Mouse (Mus musculus): ENCODE measurements at regions not wholly inside any gene's neighbourhood (a gene's known extent, or its start where the extent isn't known, plus 50 kb on each side); places are given as distances from the start of the nearest gene placed in this dataset.
A peak's percentile ranks its signal among the peaks of the same experiment; 100 is the strongest.

DNA sequence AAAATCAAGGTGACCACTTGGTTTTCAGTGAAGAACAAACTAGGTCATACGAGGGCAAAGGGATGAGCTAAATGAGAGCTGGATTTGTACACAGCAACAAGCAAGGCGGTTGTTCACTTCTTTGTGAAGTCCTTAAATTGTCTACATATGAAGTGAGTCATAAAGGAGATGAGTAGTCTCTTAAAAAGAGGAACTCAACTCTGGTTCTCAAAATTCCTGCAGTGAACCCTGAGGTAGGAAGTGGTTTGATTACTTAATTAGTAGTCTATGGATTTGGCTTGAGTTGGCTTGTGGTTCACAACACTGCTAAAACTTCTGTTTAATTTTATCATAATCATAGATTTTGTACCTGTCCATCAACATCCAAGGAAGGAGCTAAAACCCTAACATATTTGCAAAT, 226.6 kb upstream of the B430305J03Rik start:
- Histone ChIP-seq H3K9ac (no peak overlapping the region), H3K4me1 (replicated peaks) (no peaks in the 10 kb centered on the region), H3K4me2 (no peak overlapping the region), H3K9me3 (replicated peaks) (no peaks in the 10 kb centered on the region), H3K27ac (no peak overlapping the region), H3K27me3 (no peaks in the 10 kb centered on the region), H3K4me3 (replicated peaks) (no peak overlapping the region), H3K36me3 (no peaks in the 10 kb centered on the region)
- DNase-seq (no peak), ATAC-seq (ENCODE audit: low read depth) (no peak)
- 39% methylated on average over 2 of the region's 2 CpGs for WGBS (ENCODE audit: insufficient replicate concordance)

DNA sequence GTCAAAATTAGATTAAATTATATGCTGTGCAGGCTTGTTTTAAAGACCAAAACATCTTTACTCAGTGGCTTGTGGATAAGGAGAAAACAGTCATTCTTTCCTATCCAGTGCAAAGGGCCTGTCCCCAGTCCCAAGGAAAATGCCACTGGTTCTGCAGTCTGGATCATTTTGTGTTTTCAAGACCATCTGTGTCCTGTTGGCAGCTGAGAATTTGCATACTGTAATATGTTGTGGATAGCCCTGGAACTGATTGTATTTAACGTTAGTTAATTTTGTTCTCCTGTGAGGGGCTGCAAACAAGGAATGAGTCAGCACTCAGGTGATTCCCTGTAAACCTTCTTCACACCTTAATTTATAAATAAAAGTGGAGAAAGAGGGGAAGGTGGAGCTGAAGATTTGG, 217.9 kb upstream of the B430305J03Rik start:
- ATAC-seq (ENCODE audit: low read depth) = no peak
- Histone ChIP-seq H3K9me3 (replicated peaks) (no peaks in the 10 kb centered on the region), H3K4me3 (replicated peaks) (no peak overlapping the region), H3K27ac (no peak overlapping the region), H3K36me3 (no peaks in the 10 kb centered on the region), H3K9ac (no peak overlapping the region), H3K4me2 (no peak overlapping the region), H3K4me1 (replicated peaks) (no peaks in the 10 kb centered on the region), H3K27me3 (no peaks in the 10 kb centered on the region)
- no peak for DNase-seq
- 68% methylated on average over 1 of the region's 1 CpGs for WGBS (ENCODE audit: insufficient replicate concordance)

DNA sequence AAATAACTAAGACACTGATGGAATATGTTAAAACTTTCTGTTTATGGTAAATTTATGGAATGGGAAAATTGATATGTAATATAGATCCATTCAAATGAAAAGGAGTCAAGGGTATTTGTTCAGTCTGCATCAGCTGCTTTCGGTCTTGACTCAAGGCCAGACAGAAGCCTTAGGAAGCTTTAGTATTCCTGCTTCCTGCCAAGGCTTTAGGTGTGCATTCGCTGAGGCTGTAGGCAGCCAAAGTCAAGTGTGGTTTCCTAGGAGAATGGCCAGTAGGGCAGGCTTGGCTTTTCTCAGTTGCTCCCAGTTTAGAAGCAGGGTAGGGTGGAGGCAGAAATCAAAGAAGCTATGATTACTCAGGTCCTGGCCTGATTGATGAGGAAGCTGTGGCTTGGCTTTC, 217.2 kb upstream of the B430305J03Rik start:
- no peak for ATAC-seq (ENCODE audit: low read depth)
- H3K4me3 ChIP-seq (replicated peaks) = no peak overlapping the region

DNA sequence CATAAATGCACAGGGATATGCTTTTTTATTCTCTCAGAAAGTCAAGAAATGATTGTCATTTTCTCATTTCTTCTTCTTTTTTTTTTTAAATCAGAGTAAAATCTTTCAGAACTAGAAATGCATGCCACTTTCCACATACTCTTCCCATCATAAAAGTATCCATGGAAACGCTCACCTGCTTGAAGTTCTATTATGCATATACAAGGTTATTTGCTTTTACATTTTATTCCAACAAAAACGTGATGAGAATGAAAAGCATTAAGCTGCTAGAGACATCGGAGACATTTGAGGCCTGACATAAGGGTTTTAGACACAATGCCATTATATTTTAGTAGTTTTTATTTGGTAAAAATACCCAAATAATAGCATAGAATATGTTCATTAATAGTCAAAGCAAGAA, 214.5 kb upstream of the B430305J03Rik start:
- Histone ChIP-seq H3K4me2 (no peak overlapping the region), H3K4me3 (replicated peaks) (no peak overlapping the region), H3K27me3 (no peaks in the 10 kb centered on the region), H3K36me3 (no peaks in the 10 kb centered on the region), H3K4me1 (replicated peaks) (no peaks in the 10 kb centered on the region), H3K9me3 (replicated peaks) (no peaks in the 10 kb centered on the region), H3K27ac (no peak overlapping the region), H3K9ac (no peak overlapping the region)
- no peak for DNase-seq
- 59% methylated on average over 3 of the region's 3 CpGs for WGBS (ENCODE audit: insufficient replicate concordance)
- no peak for ATAC-seq (ENCODE audit: low read depth)

More for the DNA sequence above, 217.2 kb upstream of the B430305J03Rik start:
- Histone ChIP-seq H3K36me3 (no peaks in the 10 kb centered on the region), H3K9ac (no peak overlapping the region), H3K27me3 (no peaks in the 10 kb centered on the region), H3K9me3 (replicated peaks) (no peaks in the 10 kb centered on the region), H3K4me1 (replicated peaks) (no peaks in the 10 kb centered on the region), H3K27ac (no peak overlapping the region), H3K4me2 (no peak overlapping the region)
- WGBS (ENCODE audit: insufficient replicate concordance) = 72% methylated on average over 2 of the region's 2 CpGs
- no peak for DNase-seq

DNA sequence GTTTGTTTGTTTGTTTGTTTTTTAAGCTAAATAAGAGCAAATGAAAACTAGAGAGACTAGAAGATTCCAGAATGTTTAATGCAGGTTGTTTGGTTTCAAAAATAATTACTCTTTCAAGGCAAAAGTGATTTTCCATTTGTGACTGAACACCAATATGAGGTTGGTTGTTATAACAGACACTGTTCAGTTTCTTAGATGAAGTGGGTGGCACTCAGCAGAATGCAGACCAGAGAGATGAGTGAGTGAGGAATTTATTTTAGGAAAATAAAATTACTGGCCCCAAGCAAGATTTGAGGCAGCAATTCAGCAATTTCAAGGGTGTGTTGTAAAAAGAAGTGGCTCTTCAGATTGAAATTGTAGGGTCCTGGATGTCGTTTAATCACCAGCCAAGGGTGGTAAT, 171.4 kb upstream of the B430305J03Rik start:
- WGBS (ENCODE audit: insufficient replicate concordance) = 31% methylated on average over 1 of the region's 1 CpGs
- H3K27me3 ChIP-seq = no peaks in the 10 kb centered on the region
- DNase-seq = no peak
- no peak for ATAC-seq (ENCODE audit: low read depth)
- no peaks in the 10 kb centered on the region for H3K36me3 ChIP-seq
- H3K4me2 ChIP-seq = no peak overlapping the region
- no peak overlapping the region for H3K27ac ChIP-seq
- H3K4me3 ChIP-seq (replicated peaks) = no peak overlapping the region
- no peaks in the 10 kb centered on the region for H3K9me3 ChIP-seq (replicated peaks)
- H3K4me1 ChIP-seq (replicated peaks) = no peaks in the 10 kb centered on the region
- H3K9ac ChIP-seq = no peak overlapping the region

DNA sequence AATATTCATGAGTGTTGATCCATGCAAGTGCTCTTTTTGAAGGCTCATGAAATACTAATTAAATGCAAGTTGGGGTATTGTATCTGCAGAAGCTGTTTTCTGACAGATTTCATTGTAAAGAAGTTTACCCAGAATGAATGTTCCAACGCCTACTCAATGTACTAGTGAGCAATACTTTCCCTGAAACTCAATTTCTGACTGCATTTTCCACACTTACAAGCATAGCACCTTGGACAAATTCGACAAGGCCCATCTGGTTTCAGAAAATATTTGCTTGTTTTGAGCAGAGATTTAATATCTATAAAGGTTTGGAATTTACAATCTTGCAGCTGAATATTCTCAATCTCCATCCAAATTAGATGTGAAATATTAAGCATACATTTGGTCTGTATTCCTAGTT, 170.0 kb upstream of the B430305J03Rik start:
- Histone ChIP-seq H3K4me1 (replicated peaks) (no peaks in the 10 kb centered on the region), H3K9ac (no peak overlapping the region), H3K27me3 (no peaks in the 10 kb centered on the region), H3K4me2 (no peak overlapping the region), H3K36me3 (no peaks in the 10 kb centered on the region), H3K9me3 (replicated peaks) (no peaks in the 10 kb centered on the region), H3K27ac (no peak overlapping the region), H3K4me3 (replicated peaks) (no peak overlapping the region)
- no peak for DNase-seq
- ATAC-seq (ENCODE audit: low read depth) = no peak
- 33% methylated on average over 2 of the region's 2 CpGs for WGBS (ENCODE audit: insufficient replicate concordance)

DNA sequence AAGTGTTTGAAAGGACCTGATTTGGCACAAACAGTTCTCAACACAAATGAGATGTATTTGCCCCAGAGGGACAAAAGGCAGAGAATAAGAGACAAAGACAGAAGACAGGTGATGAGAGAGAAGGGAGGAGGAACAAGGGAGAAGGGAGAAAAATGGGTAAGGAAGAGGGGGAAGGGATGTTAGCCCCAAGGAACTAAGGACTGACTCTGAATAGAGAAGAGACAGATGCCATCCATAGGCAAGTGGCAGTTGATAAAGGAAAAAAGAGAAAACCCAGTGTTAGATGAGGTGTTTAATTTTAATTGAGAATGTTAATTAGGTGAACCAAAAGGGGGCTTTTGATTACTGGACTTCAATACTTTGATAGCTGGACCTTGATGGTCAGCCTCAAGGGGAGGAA, 137.4 kb upstream of the B430305J03Rik start:
- ATAC-seq (ENCODE audit: low read depth) (no peak), DNase-seq (no peak)
- H3K36me3 ChIP-seq = no peaks in the 10 kb centered on the region

DNA sequence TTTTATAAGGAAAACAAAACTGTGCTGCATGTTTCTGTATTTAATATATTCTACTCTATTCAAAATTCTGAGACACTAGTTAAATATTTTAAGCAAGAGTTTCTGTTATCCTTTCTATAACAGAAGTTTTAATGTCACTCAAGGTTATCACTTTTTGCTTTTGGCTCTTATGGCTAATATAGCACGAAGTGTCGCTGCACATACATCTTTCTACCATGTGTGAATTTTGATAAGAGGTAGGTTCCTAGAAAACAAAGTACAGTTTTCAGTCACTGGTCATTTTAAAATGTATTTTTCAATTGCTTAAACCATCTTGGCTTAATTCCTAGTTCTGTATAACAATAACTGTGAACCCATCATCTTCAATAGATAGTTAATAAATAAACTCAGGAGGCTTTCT, 129.1 kb upstream of the B430305J03Rik start:
- Histone ChIP-seq H3K9me3 (replicated peaks) (no peaks in the 10 kb centered on the region), H3K27me3 (no peaks in the 10 kb centered on the region), H3K4me1 (replicated peaks) (no peaks in the 10 kb centered on the region), H3K4me3 (replicated peaks) (no peak overlapping the region), H3K9ac (no peak overlapping the region), H3K36me3 (no peaks in the 10 kb centered on the region), H3K4me2 (no peak overlapping the region), H3K27ac (no peak overlapping the region)
- no peak for DNase-seq
- ATAC-seq (ENCODE audit: low read depth) = no peak
- 28% methylated on average over 2 of the region's 2 CpGs for WGBS (ENCODE audit: insufficient replicate concordance)

More for the DNA sequence above, 137.4 kb upstream of the B430305J03Rik start:
- Histone ChIP-seq H3K9me3 (replicated peaks) (no peaks in the 10 kb centered on the region), H3K4me2 (no peak overlapping the region), H3K4me3 (replicated peaks) (no peak overlapping the region), H3K27me3 (no peaks in the 10 kb centered on the region), H3K27ac (no peak overlapping the region), H3K9ac (no peak overlapping the region), H3K4me1 (replicated peaks) (no peaks in the 10 kb centered on the region)

DNA sequence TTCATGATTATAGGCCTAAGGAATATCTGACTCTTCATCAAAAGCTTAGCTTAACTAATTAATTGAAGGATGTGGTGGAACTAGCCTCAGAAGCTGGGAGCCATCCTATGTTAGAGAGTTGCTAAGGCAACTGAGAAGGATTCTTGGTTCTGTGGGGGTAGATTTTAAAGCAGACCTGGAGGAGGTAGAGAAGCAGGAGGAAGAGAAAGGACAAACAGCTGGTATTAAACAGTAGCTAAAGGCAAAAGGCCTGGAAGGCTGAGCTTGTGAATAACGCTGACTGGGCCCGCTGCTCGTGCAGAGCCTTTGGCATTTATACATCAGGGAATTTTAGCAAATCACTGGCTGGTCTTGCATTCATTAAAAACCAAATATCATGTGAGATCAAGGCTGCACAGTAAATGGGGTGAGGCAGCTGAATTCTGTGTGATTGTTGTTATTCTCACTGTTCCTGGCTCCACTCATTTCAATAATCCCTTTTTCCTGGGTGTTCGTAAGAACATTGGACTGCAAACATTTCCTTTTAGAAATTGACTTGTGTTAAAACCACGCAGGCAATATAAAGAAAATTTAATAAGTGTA, 121.1 kb upstream of the B430305J03Rik start:
- no peak for DNase-seq
- WGBS (ENCODE audit: insufficient replicate concordance) = 84% methylated on average over 5 of the region's 5 CpGs
- no peak for ATAC-seq (ENCODE audit: low read depth)
- H3K27me3 ChIP-seq = no peaks in the 10 kb centered on the region
- H3K27ac ChIP-seq = no peak overlapping the region
- H3K4me1 ChIP-seq (replicated peaks) = no peaks in the 10 kb centered on the region
- H3K9ac ChIP-seq = no peak overlapping the region
- H3K4me3 ChIP-seq (replicated peaks) = no peak overlapping the region
- no peaks in the 10 kb centered on the region for H3K9me3 ChIP-seq (replicated peaks)
- H3K36me3 ChIP-seq = no peaks in the 10 kb centered on the region
- H3K4me2 ChIP-seq = no peak overlapping the region

DNA sequence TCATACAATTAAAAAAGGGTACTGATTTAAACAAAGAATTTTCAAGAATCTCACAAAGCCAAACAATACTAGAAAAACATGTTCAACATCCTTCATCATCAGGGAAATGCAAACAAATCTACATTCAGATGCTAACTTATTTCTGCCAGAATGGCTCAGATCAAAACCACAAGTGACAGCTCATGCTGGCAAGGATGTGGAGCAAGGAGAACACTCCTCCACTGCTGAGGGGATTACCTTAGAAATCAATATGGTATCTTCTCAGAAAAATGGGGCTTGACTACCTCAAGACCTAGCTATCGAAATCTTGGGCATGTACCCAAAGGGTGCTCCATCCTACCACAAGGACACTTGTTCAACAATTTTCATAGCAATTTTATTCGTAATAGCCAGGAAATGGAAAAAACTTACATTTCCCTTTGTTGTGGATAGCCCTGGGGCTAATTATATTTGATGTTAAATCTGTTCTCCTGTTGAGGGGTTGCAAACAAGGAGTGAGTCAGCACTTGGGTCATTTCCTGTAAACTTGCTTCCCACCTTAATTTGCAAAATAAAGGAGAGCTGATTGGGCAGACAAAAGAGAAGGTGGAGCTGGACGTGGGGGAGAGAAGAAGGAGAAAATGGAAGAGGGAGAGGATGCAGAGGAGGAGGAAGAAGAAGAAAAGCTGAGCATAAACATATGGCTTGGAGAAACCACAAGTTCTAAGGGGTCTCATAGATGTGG, 113.3 kb upstream of the B430305J03Rik start:
- peaks cover 7% of the 10 kb centered on the region for H3K4me1 ChIP-seq (replicated peaks)
- H3K9me3 ChIP-seq (replicated peaks) = no peaks in the 10 kb centered on the region
- H3K27ac ChIP-seq = no peak overlapping the region
- ATAC-seq (ENCODE audit: low read depth) (no peak), DNase-seq (no peak)
- H3K36me3 ChIP-seq = no peaks in the 10 kb centered on the region
- H3K4me2 ChIP-seq = no peak overlapping the region
- no peak overlapping the region for H3K4me3 ChIP-seq (replicated peaks)
- no peaks in the 10 kb centered on the region for H3K27me3 ChIP-seq
- H3K9ac ChIP-seq = no peak overlapping the region
- 56% methylated on average over 3 of the region's 3 CpGs for WGBS (ENCODE audit: insufficient replicate concordance)

DNA sequence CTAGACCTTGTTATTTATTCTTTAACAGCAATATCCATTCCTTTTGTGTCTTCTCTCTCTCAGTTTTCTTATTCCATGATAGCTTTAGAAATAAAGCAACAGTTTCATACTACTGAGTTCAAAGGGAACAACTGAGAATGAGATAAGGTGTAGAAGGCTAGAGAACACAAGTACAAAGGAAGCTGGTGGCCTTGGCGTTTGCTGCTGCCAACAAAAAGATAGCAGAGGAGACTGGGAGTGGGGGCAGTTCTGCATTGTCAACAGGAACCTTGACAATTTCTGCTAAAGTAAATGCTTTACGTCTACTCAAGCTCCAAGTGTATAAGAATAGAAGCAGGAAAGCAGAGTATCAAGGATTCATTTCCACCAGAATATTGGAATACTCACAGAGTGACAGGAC, 109.3 kb upstream of the B430305J03Rik start:
- no peak overlapping the region for H3K9ac ChIP-seq
- H3K36me3 ChIP-seq = no peaks in the 10 kb centered on the region
- peaks cover 11% of the 10 kb centered on the region for H3K4me1 ChIP-seq (replicated peaks)
- ATAC-seq (ENCODE audit: low read depth) (peak; percentile 77; the same call in 1 of the 2 replicates), DNase-seq (peak; percentile 10)
- H3K27ac ChIP-seq = no peak overlapping the region
- WGBS (ENCODE audit: insufficient replicate concordance) = 3% methylated on average over 2 of the region's 2 CpGs
- H3K27me3 ChIP-seq = no peaks in the 10 kb centered on the region
- H3K4me2 ChIP-seq = no peak overlapping the region
- no peaks in the 10 kb centered on the region for H3K9me3 ChIP-seq (replicated peaks)
- no peak overlapping the region for H3K4me3 ChIP-seq (replicated peaks)

DNA sequence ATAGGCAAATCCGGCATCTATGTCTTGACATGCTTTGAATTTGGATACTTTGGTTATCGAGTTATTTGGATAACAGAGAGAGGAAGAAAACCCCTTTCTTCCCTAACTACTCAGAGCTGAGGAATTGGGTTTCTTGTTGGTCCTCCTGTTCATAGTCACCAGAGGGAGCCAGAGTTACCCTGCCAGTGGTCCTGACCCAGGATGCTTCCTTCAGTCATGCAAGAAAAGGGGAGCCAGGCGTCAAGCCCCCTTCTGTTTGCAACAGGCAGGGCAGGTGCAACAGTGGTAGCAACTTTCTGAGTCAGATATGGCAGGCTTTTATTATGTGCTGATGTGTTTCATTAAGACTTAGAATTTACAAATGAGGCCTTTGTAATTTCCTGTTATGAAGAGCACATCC, 101.4 kb upstream of the B430305J03Rik start:
- Histone ChIP-seq H3K4me2 (no peak overlapping the region), H3K9ac (no peak overlapping the region), H3K4me3 (replicated peaks) (no peak overlapping the region), H3K27ac (no peak overlapping the region), H3K36me3 (no peaks in the 10 kb centered on the region), H3K9me3 (replicated peaks) (no peaks in the 10 kb centered on the region), H3K27me3 (no peaks in the 10 kb centered on the region), H3K4me1 (replicated peaks) (peaks cover 4% of the 10 kb centered on the region; the same call in 1 of the 2 replicates)
- no peak for DNase-seq
- 25% methylated on average over 3 of the region's 3 CpGs for WGBS (ENCODE audit: insufficient replicate concordance)
- no peak for ATAC-seq (ENCODE audit: low read depth)

Data from liver, embryonic 13.5 days (tissue).